Mouse (Mus musculus) heart, postnatal 0 days (tissue): ENCODE measurements around the gene Olfr156. TPM values are rescaled to one million over a fixed set of nuclear protein-coding genes. Genes with fewer than 3 reads are reported as not detected.

Experiments used
- ATAC-seq: fragments of 200-750 bp; cut with Nextera tagmentation; 2 replicates; pipeline ENCODE4 v1.8.0; 2017; ENCODE audit warnings: low read depth, moderate number of reproducible peaks, moderate library complexity; ENCODE audit not compliant: insufficient read depth
- DNase-seq: peaks from one replicate; pipeline ENCODE4 v3.0.0-alpha.2; 2016; ENCODE audit warnings: low spot score
- H3K27ac ChIP-seq: fragments of 300-500 bp; sonication (generic); 2 replicates; pipeline ENCODE4 v1.5.1; 2014; ENCODE audit warnings: low read depth, mild to moderate bottlenecking
- H3K27me3 ChIP-seq: fragments of 300-500 bp; sonication (generic); 2 replicates; pipeline ENCODE4 v1.6.1; 2014; ENCODE audit warnings: low read length, mixed read lengths; ENCODE audit not compliant: control insufficient read depth, insufficient read depth
- H3K36me3 ChIP-seq: fragments of 300-500 bp; sonication (generic); replicated peaks from 2 replicates; pipeline ENCODE4 v1.6.1; 2014; ENCODE audit warnings: low read length, mixed read lengths; ENCODE audit not compliant: control insufficient read depth, insufficient read depth
- H3K4me1 ChIP-seq: fragments of 300-500 bp; sonication (generic); 2 replicates; pipeline ENCODE4 v1.6.1; 2014; ENCODE audit warnings: antibody characterized with exemption; ENCODE audit not compliant: control insufficient read depth, insufficient read depth
- H3K4me2 ChIP-seq: fragments of 300-500 bp; sonication (generic); 2 replicates; pipeline ENCODE4 v1.6.1; 2014; ENCODE audit warnings: low read depth, mild to moderate bottlenecking, low read length, moderate library complexity
- H3K4me3 ChIP-seq: fragments of 300-500 bp; sonication (generic); 2 replicates; pipeline ENCODE4 v1.5.1; 2014; ENCODE audit warnings: low read depth, low read length
- H3K9ac ChIP-seq: fragments of 300-500 bp; sonication (generic); replicated peaks from 2 replicates; pipeline ENCODE4 v1.6.1; 2014; ENCODE audit warnings: low read depth, low read length, mixed read lengths
- H3K9me3 ChIP-seq: fragments of 300-500 bp; sonication (generic); replicated peaks from 2 replicates; pipeline ENCODE4 v1.6.1; 2016; ENCODE audit warnings: low read length; ENCODE audit not compliant: control insufficient read depth
- CTCF ChIP-seq: IDR thresholded peaks from 2 replicates; pipeline ENCODE4 v1.5.1; 2016; ENCODE audit warnings: antibody characterized with exemption, control low read depth, low read depth
- EP300 ChIP-seq: IDR thresholded peaks from 2 replicates; pipeline ENCODE4 v1.6.1; 2016; ENCODE audit warnings: antibody characterized with exemption, low read depth
- WGBS: fragments of 180-500 bp; shearing (Covaris S2); extraction: QIAGEN DNeasy Blood & Tissue Kit; methylation state at CpG from one replicate; pipeline ENCODE4 v1.1.7; 2014; 5-methylcytosine and 5-hydroxymethylcytosine counted together
- polyA plus RNA-seq: library from polyadenylated mRNA; unstranded; fragments of >200 nt; fragmentation: Nextera tagmentation; extraction: Ambion mirVana; gene quantifications from 2 replicates; pipeline ENCODE4 v1.2.1, GENCODE M21; 2015
- total RNA-seq: library from RNA; depleted of rRNA; stranded (reverse); fragments of >200 nt; gene quantifications from 2 replicates; pipeline ENCODE4 v1.2.3, GENCODE M21; 2014; ENCODE audit warnings: low replicate concordance; rRNA removed

The Olfr156 gene
- total RNA-seq (not detected in 2 replicates), polyA plus RNA-seq (not detected in 2 replicates)

GRCm38 (mm10) chr4:43823845-43824337 lies at the start of gene Olfr156:
Olfr156 (minus strand) TSS chr4:43823895.
- Histone ChIP-seq H3K9ac (no peak within 1 kb of the TSS), H3K4me2 (no peak within 1 kb of the TSS), H3K36me3 (no peaks in the 10 kb centered on the region), H3K27ac (no peak within 1 kb of the TSS), H3K27me3 (no peaks in the 10 kb centered on the region), H3K4me1 (no peaks in the 10 kb centered on the region), H3K9me3 (no peaks in the 10 kb centered on the region), H3K4me3 (no peak within 1 kb of the TSS)
- ATAC-seq (peak; percentile 58; the same call in 1 of the 2 replicates), DNase-seq (peak; percentile 52)
- WGBS, result 11% methylated on average over 7 of the region's 7 CpGs
- TF ChIP-seq EP300, result no peak
- TF ChIP-seq CTCF, result peak; percentile 72

GRCm38 (mm10) chr4:43869821-43870220 lies 46.1 kb upstream of the Olfr156 start:
- peaks cover 5% of the 10 kb centered on the region; the same call in 1 of the 2 replicates for H3K9me3 ChIP-seq
- H3K27me3 ChIP-seq, result no peaks in the 10 kb centered on the region
- no peak overlapping the region for H3K27ac ChIP-seq
- TF ChIP-seq CTCF (no peak), EP300 (no peak)
- no peaks in the 10 kb centered on the region for H3K36me3 ChIP-seq
- ATAC-seq (no peak), DNase-seq (no peak)
- no peak overlapping the region for H3K9ac ChIP-seq
- no peaks in the 10 kb centered on the region; the same call in 1 of the 2 replicates for H3K4me1 ChIP-seq
- WGBS, result 87% methylated on average over 10 of the region's 10 CpGs
- H3K4me2 ChIP-seq, result no peak overlapping the region
- H3K4me3 ChIP-seq, result no peak overlapping the region

GRCm38 (mm10) chr4:43863298-43863697 lies 39.6 kb upstream of the Olfr156 start:
- ATAC-seq (no peak), DNase-seq (no peak)
- Histone ChIP-seq H3K36me3 (no peaks in the 10 kb centered on the region), H3K4me3 (no peak overlapping the region), H3K4me1 (no peaks in the 10 kb centered on the region), H3K4me2 (no peak overlapping the region), H3K27me3 (no peaks in the 10 kb centered on the region), H3K27ac (no peak overlapping the region), H3K9me3 (0 out of 2 replicates have a peak, but pooled peaks cover 3% of the 10 kb centered on the region), H3K9ac (no peak overlapping the region)
- 58% methylated on average over 4 of the region's 4 CpGs for WGBS
- no peak for TF ChIP-seq CTCF

GRCm38 (mm10) chr4:43860744-43861519 lies 37.2 kb upstream of the Olfr156 start:
- Histone ChIP-seq H3K9me3 (0 out of 2 replicates have a peak, but pooled peaks cover 3% of the 10 kb centered on the region), H3K4me1 (no peaks in the 10 kb centered on the region), H3K27ac (no peak overlapping the region), H3K9ac (no peak overlapping the region), H3K27me3 (no peaks in the 10 kb centered on the region), H3K4me2 (no peak overlapping the region), H3K4me3 (no peak overlapping the region), H3K36me3 (no peaks in the 10 kb centered on the region)
- 6% methylated on average over 14 of the region's 14 CpGs for WGBS
- peak; percentile 67 for DNase-seq
- no peak; the same call in 1 of the 2 replicates for ATAC-seq
- no peak for TF ChIP-seq EP300
- peak; percentile 90 for TF ChIP-seq CTCF

- DNase-seq, result no peak
- ATAC-seq, result no peak
- H3K9me3 ChIP-seq, result 0 out of 2 replicates have a peak, but pooled peaks cover 3% of the 10 kb centered on the region
- H3K4me1 ChIP-seq, result no peaks in the 10 kb centered on the region
- H3K4me3 ChIP-seq, result no peak overlapping the region
- 78% methylated on average over 10 of the region's 10 CpGs for WGBS
- H3K9ac ChIP-seq, result no peak overlapping the region
- no peak for TF ChIP-seq CTCF
- no peak for TF ChIP-seq EP300
- no peaks in the 10 kb centered on the region for H3K36me3 ChIP-seq
- H3K27me3 ChIP-seq, result no peaks in the 10 kb centered on the region
- H3K27ac ChIP-seq, result no peak overlapping the region
- H3K4me2 ChIP-seq, result no peak overlapping the region
Observed at GRCm38 (mm10) chr4:43859886-43860285, 36.2 kb upstream of the Olfr156 start.
